Mouse (Mus musculus) hindbrain, embryonic 10.5 days (tissue): ENCODE measurements at regions not wholly inside any gene's neighbourhood (a gene's known extent, or its start where the extent isn't known, plus 50 kb on each side); places are given as distances from the start of the nearest gene placed in this dataset.

Source experiments
- DNase-seq: peaks from one replicate; pipeline ENCODE4 v3.0.0-alpha.2; 2017; ENCODE audit warnings: low spot score
- H3K27ac ChIP-seq: fragments of 300-500 bp; sonication (generic); 2 replicates; pipeline ENCODE4 v1.5.1; 2016; ENCODE audit warnings: mild to moderate bottlenecking, moderate library complexity
- H3K27me3 ChIP-seq: fragments of 300-500 bp; sonication (generic); 2 replicates; pipeline ENCODE4 v1.6.1; 2016; ENCODE audit warnings: mild to moderate bottlenecking; ENCODE audit not compliant: poor library complexity, insufficient read depth, severe bottlenecking
- H3K36me3 ChIP-seq: fragments of 300-500 bp; sonication (generic); 2 replicates; pipeline ENCODE4 v1.6.1; 2016; ENCODE audit warnings: mild to moderate bottlenecking, moderate library complexity
- H3K4me1 ChIP-seq: fragments of 300-500 bp; sonication (generic); replicated peaks from 2 replicates; pipeline ENCODE4 v1.6.1; 2016; ENCODE audit warnings: mild to moderate bottlenecking
- H3K4me3 ChIP-seq: fragments of 300-500 bp; sonication (generic); 2 replicates; pipeline ENCODE4 v1.5.1; 2016; ENCODE audit warnings: mild to moderate bottlenecking, moderate library complexity
- H3K9me3 ChIP-seq: fragments of 300-500 bp; sonication (generic); 2 replicates; pipeline ENCODE4 v1.6.1; 2016; ENCODE audit warnings: mild to moderate bottlenecking, moderate library complexity
- WGBS: fragments of 180-500 bp; shearing (Covaris S2); methylation state at CpG from one replicate; pipeline ENCODE4 v1.1.7; 2016; 5-methylcytosine and 5-hydroxymethylcytosine counted together

DNA sequence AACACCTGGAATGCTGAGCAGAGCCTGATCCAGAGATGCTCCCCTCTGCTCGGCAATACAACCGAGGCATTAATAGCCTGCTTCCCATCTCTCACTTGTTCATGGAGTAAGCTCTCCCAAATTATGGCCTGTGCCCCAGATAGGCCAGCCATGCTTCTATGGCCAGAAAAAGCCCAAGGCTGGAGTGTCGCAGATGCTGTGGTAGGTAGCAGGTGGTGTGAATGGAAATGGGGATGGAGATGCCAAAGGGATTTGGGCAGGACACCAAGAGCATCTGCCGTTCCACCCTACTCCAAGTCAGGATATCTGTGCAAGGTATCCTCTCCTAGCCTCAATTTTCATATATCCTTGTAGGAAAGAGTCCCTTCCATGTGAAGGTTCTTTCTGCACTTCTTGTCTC, 145.2 kb upstream of the Klf12 start:
- WGBS: 94% methylated on average over 4 of the region's 4 CpGs
- H3K36me3 ChIP-seq: no peaks in the 10 kb centered on the region

GRCm38 (mm10) chr14:100426399-100426798, 141.9 kb upstream of the Klf12 start:
- Histone ChIP-seq H3K27me3 (no peaks in the 10 kb centered on the region), H3K36me3 (no peaks in the 10 kb centered on the region), H3K9me3 (no peaks in the 10 kb centered on the region), H3K4me1 (no peaks in the 10 kb centered on the region), H3K4me3 (no peak overlapping the region), H3K27ac (no peak overlapping the region)
- no peak for DNase-seq
- WGBS: 93% methylated on average over 7 of the region's 7 CpGs

More for the DNA sequence above, 145.2 kb upstream of the Klf12 start:
- H3K4me1 ChIP-seq: no peaks in the 10 kb centered on the region
- no peak overlapping the region for H3K27ac ChIP-seq
- no peaks in the 10 kb centered on the region for H3K9me3 ChIP-seq
- no peak for DNase-seq
- no peaks in the 10 kb centered on the region for H3K27me3 ChIP-seq
- no peak overlapping the region for H3K4me3 ChIP-seq

DNA sequence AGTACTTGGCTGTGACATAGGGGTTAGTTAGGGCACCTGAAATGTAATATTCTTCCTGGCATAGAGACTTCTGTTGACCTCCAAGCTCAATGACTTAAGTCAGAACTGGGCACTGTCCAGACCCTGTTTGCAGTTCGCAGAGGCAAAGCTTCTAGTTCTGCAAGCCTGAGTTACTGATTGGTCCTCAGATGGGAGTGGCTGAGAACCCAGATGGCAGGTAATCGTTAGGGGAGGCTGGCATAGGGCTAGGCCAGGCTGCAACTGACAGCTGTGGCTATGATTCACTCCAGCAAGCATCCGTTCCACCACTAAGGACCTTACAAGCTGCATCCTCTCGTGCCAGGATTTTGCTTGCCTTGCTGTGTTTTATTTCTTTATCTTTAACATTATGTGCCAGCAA, 139.3 kb upstream of the Klf12 start:
- Histone ChIP-seq H3K4me1 (no peaks in the 10 kb centered on the region), H3K4me3 (no peak overlapping the region), H3K36me3 (no peaks in the 10 kb centered on the region), H3K27me3 (no peaks in the 10 kb centered on the region), H3K27ac (no peak overlapping the region), H3K9me3 (no peaks in the 10 kb centered on the region)
- no peak for DNase-seq
- 77% methylated on average over 4 of the region's 4 CpGs for WGBS

DNA sequence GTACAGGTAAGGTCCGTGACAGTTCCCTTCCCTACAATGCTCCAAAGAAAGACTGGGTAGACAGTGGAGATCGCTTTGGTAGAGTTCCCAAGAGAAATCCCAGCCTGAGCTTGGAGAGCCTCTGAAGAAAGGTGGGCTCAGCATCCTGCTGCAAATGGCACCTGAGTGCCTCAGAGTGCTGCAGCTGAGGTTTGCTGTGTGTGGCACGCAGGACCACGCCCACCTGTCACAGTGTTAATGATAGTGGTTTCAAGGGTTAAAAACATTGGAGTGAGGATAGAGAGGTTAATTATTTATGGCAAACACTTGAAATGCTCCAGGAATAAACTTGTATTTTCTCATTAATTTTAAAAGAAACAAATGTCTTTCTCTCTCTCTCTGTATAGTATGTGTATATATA, 137.2 kb upstream of the Klf12 start:
- H3K9me3 ChIP-seq: no peaks in the 10 kb centered on the region
- H3K27me3 ChIP-seq: no peaks in the 10 kb centered on the region
- no peak for DNase-seq
- H3K36me3 ChIP-seq: no peaks in the 10 kb centered on the region
- H3K4me3 ChIP-seq: no peak overlapping the region
- H3K27ac ChIP-seq: no peak overlapping the region
- H3K4me1 ChIP-seq: no peaks in the 10 kb centered on the region
- WGBS: 91% methylated on average over 4 of the region's 4 CpGs

GRCm38 (mm10) chr14:100415099-100415498, 130.6 kb upstream of the Klf12 start:
- Histone ChIP-seq H3K4me1 (no peaks in the 10 kb centered on the region), H3K36me3 (no peaks in the 10 kb centered on the region), H3K27ac (no peak overlapping the region), H3K27me3 (no peaks in the 10 kb centered on the region), H3K4me3 (no peak overlapping the region), H3K9me3 (no peaks in the 10 kb centered on the region)
- no peak for DNase-seq
- 70% methylated on average over 4 of the region's 4 CpGs for WGBS

GRCm38 (mm10) chr14:100412211-100412610, 127.7 kb upstream of the Klf12 start:
- H3K4me1 ChIP-seq: no peaks in the 10 kb centered on the region

DNA sequence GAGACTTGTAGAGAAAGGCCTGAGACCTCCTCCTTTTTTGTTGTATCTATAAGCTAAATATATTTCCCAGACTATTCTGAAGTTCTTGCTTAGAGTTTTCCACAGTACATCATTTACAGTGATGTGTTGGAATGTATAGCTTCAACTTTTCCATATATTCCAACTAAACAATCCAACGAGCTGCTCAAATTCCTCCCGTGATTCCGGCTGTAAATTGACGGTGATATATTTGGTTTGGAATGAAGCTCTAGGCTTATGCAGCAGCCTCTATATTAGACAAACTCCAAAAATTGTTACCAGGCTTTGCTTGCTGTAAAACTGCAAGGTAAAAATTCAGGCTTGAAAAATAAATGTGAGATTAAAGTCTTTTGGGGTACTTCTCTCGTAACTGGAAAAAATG, 112.7 kb upstream of the Klf12 start:
- H3K36me3 ChIP-seq: no peaks in the 10 kb centered on the region
- WGBS: 88% methylated on average over 5 of the region's 5 CpGs
- H3K27me3 ChIP-seq: no peaks in the 10 kb centered on the region
- H3K9me3 ChIP-seq: no peaks in the 10 kb centered on the region
- H3K4me3 ChIP-seq: no peak overlapping the region
- H3K4me1 ChIP-seq: no peaks in the 10 kb centered on the region
- H3K27ac ChIP-seq: no peak overlapping the region
- no peak for DNase-seq

More at GRCm38 (mm10) chr14:100412211-100412610, 127.7 kb upstream of the Klf12 start:
- Histone ChIP-seq H3K36me3 (no peaks in the 10 kb centered on the region), H3K9me3 (no peaks in the 10 kb centered on the region), H3K27me3 (no peaks in the 10 kb centered on the region), H3K27ac (no peak overlapping the region), H3K4me3 (no peak overlapping the region)
- WGBS: 92% methylated on average over 1 of the region's 1 CpGs
- DNase-seq: no peak

GRCm38 (mm10) chr14:100375218-100375983, 90.9 kb upstream of the Klf12 start:
- Histone ChIP-seq H3K4me3 (peak overlapping the region; percentile 30), H3K36me3 (no peaks in the 10 kb centered on the region), H3K27me3 (no peaks in the 10 kb centered on the region), H3K9me3 (peaks cover 4% of the 10 kb centered on the region; the same call in 1 of the 2 replicates), H3K27ac (peak overlapping the region; percentile 74), H3K4me1 (peaks cover 11% of the 10 kb centered on the region; the same call in 1 of the 2 replicates)
- no peak for DNase-seq
- 37% methylated on average over 8 of the region's 8 CpGs for WGBS

- Histone ChIP-seq H3K4me3 (peak overlapping the region; percentile 30), H3K4me1 (peaks cover 11% of the 10 kb centered on the region; the same call in 1 of the 2 replicates), H3K27me3 (no peaks in the 10 kb centered on the region), H3K9me3 (peaks cover 4% of the 10 kb centered on the region; the same call in 1 of the 2 replicates), H3K36me3 (no peaks in the 10 kb centered on the region), H3K27ac (peak overlapping the region; percentile 74)
- WGBS: 53% methylated on average over 18 of the region's 18 CpGs
- DNase-seq: peak; percentile 45
These were observed 90.2 kb upstream of the Klf12 start for GRCm38 (mm10) chr14:100374494-100375217.

DNA sequence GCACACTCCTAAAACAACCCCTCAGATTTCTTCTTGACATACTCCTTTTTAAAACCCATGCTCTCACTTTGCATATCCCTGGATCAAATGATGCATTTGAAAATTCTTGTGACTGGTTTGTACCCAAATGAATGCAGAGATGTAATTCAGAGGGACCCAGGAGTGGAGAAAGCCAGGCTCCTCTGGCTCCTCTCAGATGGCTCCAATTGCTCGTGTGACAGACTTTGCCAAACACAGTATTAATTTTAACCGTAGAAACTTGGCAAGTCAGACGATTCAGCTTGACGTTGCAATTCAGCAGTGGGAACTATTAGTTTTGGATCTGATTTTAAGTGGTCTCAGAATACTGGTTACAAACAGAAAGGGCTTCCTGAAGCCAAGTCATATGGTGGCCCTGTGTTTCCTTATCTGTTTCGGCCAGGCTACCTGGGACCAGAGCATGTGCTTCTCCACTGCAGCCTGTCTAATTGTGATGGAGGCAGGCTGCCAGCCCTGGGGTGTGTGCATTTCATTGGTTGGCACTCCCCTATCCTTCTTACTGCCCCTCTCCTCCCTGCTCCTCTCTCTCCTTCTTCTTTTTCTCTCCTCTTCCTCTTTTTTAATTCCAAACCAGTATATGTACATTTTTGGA, 81.9 kb upstream of the Klf12 start:
- no peak overlapping the region for H3K27ac ChIP-seq

GRCm38 (mm10) chr14:100362786-100363185, 78.3 kb upstream of the Klf12 start:
- Histone ChIP-seq H3K4me1 (peaks cover 21% of the 10 kb centered on the region), H3K27ac (no peak overlapping the region), H3K9me3 (no peaks in the 10 kb centered on the region), H3K4me3 (no peak overlapping the region), H3K36me3 (no peaks in the 10 kb centered on the region), H3K27me3 (no peaks in the 10 kb centered on the region)
- WGBS: 73% methylated on average over 3 of the region's 3 CpGs
- no peak for DNase-seq

More for the DNA sequence above, 81.9 kb upstream of the Klf12 start:
- H3K36me3 ChIP-seq: no peaks in the 10 kb centered on the region
- no peaks in the 10 kb centered on the region for H3K27me3 ChIP-seq
- H3K9me3 ChIP-seq: no peaks in the 10 kb centered on the region
- peaks cover 13% of the 10 kb centered on the region for H3K4me1 ChIP-seq
- no peak overlapping the region for H3K4me3 ChIP-seq
- WGBS: 90% methylated on average over 5 of the region's 5 CpGs
- DNase-seq: no peak

- peak overlapping the region; percentile 62; the same call in 1 of the 2 replicates for H3K27ac ChIP-seq
- no peak for DNase-seq
- H3K4me1 ChIP-seq: peaks cover 21% of the 10 kb centered on the region
- no peak overlapping the region for H3K4me3 ChIP-seq
- H3K27me3 ChIP-seq: no peaks in the 10 kb centered on the region
- WGBS: 75% methylated on average over 1 of the region's 1 CpGs
- H3K36me3 ChIP-seq: no peaks in the 10 kb centered on the region
- H3K9me3 ChIP-seq: no peaks in the 10 kb centered on the region
These were observed 77.0 kb upstream of the Klf12 start for GRCm38 (mm10) chr14:100361346-100362029.
